Mouse (Mus musculus) ES-Bruce4 (cell line): ENCODE results near the gene Ubap2. TPM values are rescaled to one million over a fixed set of nuclear protein-coding genes. Genes with fewer than 3 reads are reported as not detected.

Experiments used
- H3K27ac ChIP-seq: 2 replicates; pipeline ENCODE4 v1.5.1; 2012; ENCODE audit warnings: low read length, inconsistent platforms; ENCODE audit not compliant: insufficient read depth
- H3K27me3 ChIP-seq: 2 replicates; pipeline ENCODE4 v1.6.1; 2012; ENCODE audit warnings: mild to moderate bottlenecking, low read length, inconsistent platforms; ENCODE audit not compliant: control insufficient read depth, poor library complexity, insufficient read depth, severe bottlenecking
- H3K36me3 ChIP-seq: 2 replicates; pipeline ENCODE4 v1.6.1; 2012; ENCODE audit warnings: inconsistent platforms, mild to moderate bottlenecking, low read length, moderate library complexity; ENCODE audit not compliant: control insufficient read depth, poor library complexity, insufficient read depth, severe bottlenecking
- H3K4me1 ChIP-seq: one replicate; pipeline ENCODE4 v1.8.1; 2011; ENCODE audit warnings: low read length; ENCODE audit not compliant: control insufficient read depth, insufficient read depth
- H3K4me3 ChIP-seq: 2 replicates; pipeline ENCODE4 v1.5.1; 2011; ENCODE audit warnings: low read depth, mild to moderate bottlenecking, low read length
- H3K9ac ChIP-seq: 2 replicates; pipeline ENCODE4 v1.6.1; 2012; ENCODE audit warnings: low read depth, mild to moderate bottlenecking, inconsistent platforms; ENCODE audit not compliant: poor library complexity, severe bottlenecking
- H3K9me3 ChIP-seq: replicated peaks from 2 replicates; pipeline ENCODE4 v1.6.1; 2012; ENCODE audit warnings: mild to moderate bottlenecking, low read length, inconsistent platforms; ENCODE audit not compliant: control insufficient read depth, poor library complexity, insufficient read depth, severe bottlenecking
- CTCF ChIP-seq: IDR thresholded peaks from one replicate; pipeline ENCODE4 v1.8.1; 2011; ENCODE audit warnings: low read depth, low read length
- EP300 ChIP-seq: IDR thresholded peaks from 2 replicates; pipeline ENCODE4 v1.6.1; 2011; ENCODE audit warnings: low read depth, low read length; ENCODE audit not compliant: insufficient read depth
- POLR2A ChIP-seq: IDR thresholded peaks from one replicate; pipeline ENCODE4 v1.8.1; 2011; ENCODE audit warnings: low read length; ENCODE audit not compliant: insufficient read depth
- polyA plus RNA-seq: library from polyadenylated mRNA; stranded (reverse); fragments of >200 nt; gene quantifications from 2 replicates; pipeline ENCODE4 v1.2.4, GENCODE M21; 2011; ENCODE audit warnings: low read depth; ENCODE audit not compliant: missing spikeins, insufficient read depth, insufficient read length

Gene Ubap2
- polyA plus RNA-seq, 1 experiment = 144 TPM

DNA sequence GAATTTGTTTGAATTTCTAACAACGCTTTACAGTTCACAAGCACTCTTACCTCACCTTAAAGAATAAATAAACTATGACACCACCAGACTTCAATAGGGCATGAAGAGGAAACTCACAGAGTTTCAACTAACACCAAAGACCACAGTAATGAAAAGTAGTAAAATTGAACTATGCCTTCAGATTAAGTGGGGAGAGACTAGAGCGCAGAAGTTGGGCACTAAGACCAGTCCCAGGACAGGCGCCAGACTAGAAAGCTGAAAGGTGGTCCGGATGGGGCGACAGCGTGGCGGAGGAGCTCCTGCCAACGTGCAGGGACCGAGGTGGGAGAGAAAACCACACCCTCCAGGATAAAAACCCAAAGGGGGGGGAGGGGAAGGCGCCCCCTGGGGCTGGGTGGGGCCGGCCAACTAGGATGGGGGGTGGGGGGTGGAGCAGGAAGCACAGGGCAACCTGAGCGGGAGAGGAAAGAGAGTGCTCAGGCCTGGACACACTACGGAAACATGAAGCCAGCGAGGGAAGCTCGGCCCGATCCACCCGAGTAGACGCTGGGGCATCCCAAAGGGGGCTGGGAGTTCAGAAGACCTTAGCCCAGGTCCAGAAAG is 466 bp downstream of the Ubap2 start:
- Histone ChIP-seq H3K9ac (peak overlapping the region; percentile 89), H3K36me3 (peaks cover 16% of the 10 kb centered on the region), H3K27ac (peak overlapping the region; percentile 92), H3K9me3 (no peaks in the 10 kb centered on the region), H3K4me1 (peaks cover 2% of the 10 kb centered on the region), H3K4me3 (peak overlapping the region; percentile 81), H3K27me3 (no peaks in the 10 kb centered on the region)
- TF ChIP-seq POLR2A = no peak
- 0 out of 2 replicates have a peak, but pooled peaks have one; percentile 9 for TF ChIP-seq EP300

DNA sequence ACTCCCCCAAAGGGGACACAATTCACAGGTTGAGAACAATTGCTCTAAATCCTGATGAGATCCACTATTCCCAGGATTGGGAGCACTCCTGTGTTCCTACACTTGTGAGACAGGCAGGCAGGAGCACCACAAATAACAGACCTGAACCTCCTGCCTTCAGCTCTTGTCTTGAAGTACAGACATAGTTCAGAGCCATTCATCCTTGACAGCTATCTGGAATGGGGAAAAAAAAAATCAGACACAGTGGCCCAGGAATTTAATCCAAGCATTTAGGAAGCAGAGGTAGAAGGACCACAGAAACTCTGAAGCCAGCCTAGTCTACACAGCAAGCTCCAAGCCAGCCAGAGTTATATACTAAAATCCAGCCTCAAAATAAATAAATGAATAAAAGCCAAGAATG is 6.8 kb downstream of the Ubap2 start:
- Histone ChIP-seq H3K27me3 (no peaks in the 10 kb centered on the region), H3K36me3 (peaks cover 32% of the 10 kb centered on the region), H3K9me3 (no peaks in the 10 kb centered on the region), H3K9ac (no peak overlapping the region), H3K4me1 (no peaks in the 10 kb centered on the region), H3K27ac (no peak overlapping the region), H3K4me3 (no peak overlapping the region)
- no peak for TF ChIP-seq EP300

DNA sequence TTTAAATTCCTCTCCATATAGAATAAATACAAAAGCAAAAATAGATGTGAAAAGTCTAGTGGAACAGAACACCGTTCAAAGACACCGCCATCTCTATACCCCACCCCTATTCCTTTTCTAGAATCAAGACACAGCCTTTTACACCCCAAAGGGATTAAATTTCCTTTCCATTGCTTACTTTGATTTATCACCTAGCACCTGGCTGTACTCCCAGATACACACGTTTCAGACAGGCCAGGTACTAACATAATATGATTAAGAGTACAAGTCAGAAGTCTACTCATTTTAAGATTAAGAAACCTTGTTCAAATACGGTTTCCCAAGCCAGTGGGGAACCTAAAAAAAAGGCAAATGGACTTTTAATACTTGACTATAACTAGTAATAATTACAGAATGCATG is 8.6 kb downstream of the Ubap2 start:
- no peak overlapping the region for H3K27ac ChIP-seq
- H3K9me3 ChIP-seq = no peaks in the 10 kb centered on the region
- H3K36me3 ChIP-seq = peaks cover 49% of the 10 kb centered on the region
- no peak for TF ChIP-seq EP300
- no peak for TF ChIP-seq POLR2A
- TF ChIP-seq CTCF = no peak
- H3K4me3 ChIP-seq = no peak overlapping the region
- H3K9ac ChIP-seq = no peak overlapping the region
- no peaks in the 10 kb centered on the region for H3K4me1 ChIP-seq
- H3K27me3 ChIP-seq = no peaks in the 10 kb centered on the region

DNA sequence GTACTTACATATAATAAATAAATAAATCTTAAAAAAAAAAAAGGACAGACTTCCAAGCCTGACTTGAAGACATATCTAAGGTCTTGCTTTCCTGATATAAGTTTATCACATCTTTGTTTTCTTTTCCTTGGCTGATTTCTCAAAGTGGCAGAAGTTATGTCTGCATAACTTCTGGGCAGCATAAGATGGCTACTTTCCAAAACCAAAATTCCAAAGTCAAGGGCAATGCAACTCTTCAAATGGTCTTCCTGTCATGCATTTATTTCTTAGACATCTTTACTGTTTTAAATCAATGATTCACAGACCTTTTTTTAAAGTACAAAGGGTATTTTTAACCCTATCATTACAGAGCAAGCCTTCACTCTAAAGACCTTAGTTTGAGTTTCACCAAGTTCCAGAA is 14.3 kb downstream of the Ubap2 start:
- H3K9ac ChIP-seq = no peak overlapping the region
- TF ChIP-seq CTCF (no peak), EP300 (no peak), POLR2A (no peak)
- H3K4me1 ChIP-seq = no peaks in the 10 kb centered on the region
- no peaks in the 10 kb centered on the region for H3K27me3 ChIP-seq
- peaks cover 30% of the 10 kb centered on the region for H3K36me3 ChIP-seq
- H3K4me3 ChIP-seq = no peak overlapping the region
- H3K9me3 ChIP-seq = no peaks in the 10 kb centered on the region
- H3K27ac ChIP-seq = no peak overlapping the region

DNA sequence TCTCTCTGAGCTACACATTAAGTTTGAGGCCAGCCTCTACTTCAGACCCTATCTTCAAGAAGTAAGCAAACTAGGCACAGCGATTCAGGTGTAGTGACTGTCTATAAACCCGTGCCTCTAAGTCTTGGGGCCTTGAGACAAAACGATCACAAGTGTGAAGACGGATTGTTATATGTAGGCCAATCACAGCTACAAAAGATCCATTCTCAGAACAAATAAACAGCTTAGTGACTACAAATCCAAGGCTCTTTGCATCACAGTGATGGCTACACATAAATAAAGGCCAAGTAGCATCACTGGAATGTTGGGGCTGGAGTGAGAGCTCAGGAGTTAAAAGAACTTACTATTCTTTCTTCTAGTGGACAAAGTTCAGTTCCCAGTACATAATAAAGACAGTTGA is 15.9 kb downstream of the Ubap2 start:
- Histone ChIP-seq H3K4me1 (no peaks in the 10 kb centered on the region), H3K27ac (no peak overlapping the region), H3K27me3 (no peaks in the 10 kb centered on the region), H3K9ac (no peak overlapping the region), H3K4me3 (no peak overlapping the region), H3K9me3 (no peaks in the 10 kb centered on the region), H3K36me3 (peaks cover 24% of the 10 kb centered on the region)
- TF ChIP-seq EP300 (no peak), POLR2A (no peak), CTCF (no peak)

DNA sequence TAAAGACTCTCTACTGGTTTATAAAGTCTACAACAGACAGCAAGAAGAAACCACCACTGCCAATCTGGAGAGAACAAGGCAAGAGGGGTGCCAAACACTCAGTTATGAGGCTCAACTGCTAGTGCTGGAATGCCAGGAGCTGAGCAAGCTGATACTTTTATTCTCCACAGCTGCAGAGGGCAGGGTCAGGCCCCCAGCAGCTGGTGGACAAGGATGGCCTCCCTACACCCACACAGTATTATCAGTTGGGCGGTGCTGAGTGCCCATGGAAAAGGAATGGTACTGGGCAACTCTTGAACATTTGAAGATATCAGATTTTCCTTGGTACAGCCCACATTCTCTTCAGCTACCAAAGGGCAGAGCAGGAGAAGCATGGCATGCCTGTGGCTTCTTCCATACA is 17.2 kb downstream of the Ubap2 start:
- Histone ChIP-seq H3K4me1 (no peaks in the 10 kb centered on the region), H3K9ac (no peak overlapping the region), H3K4me3 (no peak overlapping the region), H3K36me3 (peaks cover 22% of the 10 kb centered on the region), H3K27me3 (no peaks in the 10 kb centered on the region), H3K27ac (no peak overlapping the region), H3K9me3 (no peaks in the 10 kb centered on the region)
- TF ChIP-seq POLR2A (no peak), EP300 (no peak), CTCF (no peak)
